Mouse (Mus musculus) testis, adult 2 months (tissue): ENCODE measurements around the gene Actc1.

ENCODE experiments used
- CTCF ChIP-seq: fragments of 200-500 bp; IDR thresholded peaks from 2 replicates; pipeline ENCODE4 v1.5.1; 2012; ENCODE audit warnings: low read depth, mild to moderate bottlenecking, inconsistent platforms, low read length, moderate library complexity; ENCODE audit not compliant: control insufficient read depth, insufficient read depth, insufficient replicate concordance
- POLR2A ChIP-seq: fragments of 200-500 bp; IDR thresholded peaks from 2 replicates; pipeline ENCODE4 v1.6.1; 2012; ENCODE audit warnings: low read depth, mild to moderate bottlenecking, inconsistent platforms, low read length, moderate library complexity; ENCODE audit not compliant: control insufficient read depth

DNA sequence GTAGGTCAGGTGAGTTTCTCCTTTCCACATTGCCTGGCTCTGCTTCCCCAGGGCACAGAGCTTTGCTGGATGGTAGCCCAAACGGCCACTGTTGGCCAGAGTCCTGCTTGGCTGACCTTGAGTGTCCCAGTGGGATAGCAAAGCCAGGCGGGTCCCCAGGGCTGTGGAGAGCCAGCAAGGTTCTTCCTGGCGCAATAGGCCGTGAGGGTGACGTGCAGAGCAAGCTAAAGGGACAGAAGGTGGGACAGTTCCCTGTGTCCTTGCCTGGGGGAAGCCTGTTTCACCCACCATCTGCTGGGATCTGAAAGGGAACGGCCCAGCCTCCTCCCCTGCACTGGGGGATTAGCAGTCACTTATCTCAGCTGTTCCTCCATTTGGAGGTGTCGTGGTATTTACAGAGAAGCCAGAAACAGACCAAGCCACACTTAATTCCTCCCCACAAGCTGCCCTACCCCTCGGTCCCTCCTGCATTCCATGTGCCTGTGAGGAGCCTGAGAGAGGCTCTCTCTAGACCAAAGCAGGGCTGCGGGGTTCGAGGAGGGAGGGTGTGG is 4.0 kb upstream of the Actc1 start:
- TF ChIP-seq POLR2A (no peak), CTCF (no peak)
